Comparison of ENCODE assay signal across 12 mouse cellular contexts in the genomic region with DNA sequence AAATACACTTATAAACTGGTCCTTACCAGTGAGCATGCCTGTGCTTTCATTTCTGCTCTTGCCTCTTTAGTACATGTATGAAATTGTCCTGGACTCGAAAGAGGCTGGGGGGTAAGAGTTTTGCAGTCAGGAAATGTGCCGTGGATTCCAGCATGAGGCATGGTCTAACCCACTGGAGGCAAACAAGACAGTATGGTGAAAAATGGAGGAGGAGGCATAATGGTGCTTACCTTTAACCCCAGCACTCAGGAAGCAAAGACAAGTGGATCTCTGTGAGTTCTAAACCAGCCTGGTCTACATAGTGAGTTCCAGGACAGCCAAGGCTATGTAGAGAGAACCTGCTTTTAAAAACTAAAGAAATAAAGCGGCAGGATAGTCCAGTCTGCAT. TPM values are rescaled to one million over a fixed set of nuclear protein-coding genes. Genes with fewer than 3 reads are reported as not detected.
DNase-seq lines count a peak whose midpoint lies in the region; ATAC-seq and TF ChIP-seq lines count a peak whose summit lies in the region.
"Had no signal": no experiment of that assay in that cellular context is flagged by ENCODE, and none has a peak within 500 bp of the region (broad histone marks: within the 10 kb centered on the region; RNA-seq: fewer than 3 reads in every experiment).

No protein-coding gene starts in this region.

- peak overlapping the region; percentile 69 for H3K27ac ChIP-seq in cerebellum, adult 2 months (ENCODE audit: insufficient read depth, low read length)
- H3K27ac ChIP-seq in heart, embryonic 14.5 days (replicated peaks in 1 of 2; ENCODE audit: control insufficient read depth in 1 of 2, insufficient read depth in 1 of 2, low read depth in 2 of 2, low read length in 2 of 2), result peak overlapping the region; percentile 75 to 85
- H3K27ac ChIP-seq in limb, embryonic 12.5 days, result peak overlapping the region; percentile 32
- no peak overlapping the region for H3K27ac ChIP-seq in limb, embryonic 10.5 days
- H3K27ac ChIP-seq: hindbrain, embryonic 10.5 days; layer of hippocampus, adult 2 months had no signal

- 0 out of 2 replicates have a peak, but pooled peaks cover 2% of the 10 kb centered on the region for H3K9me3 ChIP-seq in heart, embryonic 14.5 days (ENCODE audit: control insufficient read depth, low read length)
- H3K9me3 ChIP-seq in limb, embryonic 12.5 days, result no peaks in the 10 kb centered on the region
- H3K9me3 ChIP-seq in limb, embryonic 10.5 days (replicated peaks), result no peaks in the 10 kb centered on the region
- H3K9me3 ChIP-seq: hindbrain, embryonic 10.5 days had no signal

- WGBS in cerebellum, adult 2 months, result 78% methylated on average over 3 of the region's 3 CpGs
- WGBS in heart, embryonic 14.5 days, result 42% methylated on average over 3 of the region's 3 CpGs
- 74% methylated on average over 3 of the region's 3 CpGs for WGBS in limb, embryonic 12.5 days
- 88% methylated on average over 3 of the region's 3 CpGs for WGBS in limb, embryonic 10.5 days

- no peaks in the 10 kb centered on the region for H3K27me3 ChIP-seq in cerebellum, adult 2 months (ENCODE audit: control insufficient read depth, insufficient read depth, low read length)
- H3K27me3 ChIP-seq in heart, embryonic 14.5 days (ENCODE audit: control insufficient read depth, insufficient read depth, low read length), result no peaks in the 10 kb centered on the region
- H3K27me3 ChIP-seq in limb, embryonic 12.5 days, result no peaks in the 10 kb centered on the region
- H3K27me3 ChIP-seq in limb, embryonic 10.5 days (ENCODE audit: low read depth, poor library complexity, severe bottlenecking), result no peaks in the 10 kb centered on the region

- no peaks in the 10 kb centered on the region for H3K36me3 ChIP-seq in heart, embryonic 14.5 days (ENCODE audit: control insufficient read depth, insufficient read depth, low read length)
- H3K36me3 ChIP-seq in limb, embryonic 12.5 days, result no peaks in the 10 kb centered on the region
- no peaks in the 10 kb centered on the region for H3K36me3 ChIP-seq in limb, embryonic 10.5 days
- H3K36me3 ChIP-seq: hindbrain, embryonic 10.5 days had no signal

- no peak for TF ChIP-seq POLR2A in cerebellum, adult 2 months (IDR thresholded peaks at IDR 0.05; ENCODE audit: borderline replicate concordance, insufficient read depth, low read length)

- no peak for DNase-seq in cerebellum, adult 2 months
- no peak for DNase-seq in cerebellum, adult 11-12 months
- no peak for DNase-seq in heart, adult 9 months (ENCODE audit: low spot score in 2 of 2)
- no peak for DNase-seq in limb, embryonic 10.5 days (ENCODE audit: low spot score)
- DNase-seq in right cerebral cortex, adult 18-20 months, result no peak
- DNase-seq: gastrocnemius, postnatal 25 days; midbrain, embryonic 14.5 days had no signal

- no peak overlapping the region for H3K9ac ChIP-seq in heart, embryonic 14.5 days (ENCODE audit: low read length)
- H3K9ac ChIP-seq in limb, embryonic 12.5 days (replicated peaks), result no peak overlapping the region

- no peak overlapping the region for H3K4me2 ChIP-seq in heart, embryonic 14.5 days (ENCODE audit: low read length)
- H3K4me2 ChIP-seq in limb, embryonic 12.5 days, result 0 out of 2 replicates have a peak overlapping the region, but pooled peaks have one; percentile 13

- no peak for ATAC-seq in heart, embryonic 14.5 days (ENCODE audit: insufficient number of reproducible peaks, insufficient read depth, low FRiP score, low read depth)
- no peak for ATAC-seq in limb, embryonic 12.5 days (ENCODE audit: insufficient number of reproducible peaks, insufficient read depth, low FRiP score, low TSS enrichment, low read depth)
- ATAC-seq in erythroid progenitor cell, adult 5-6 weeks (replicated peaks; ENCODE audit: low FRiP score, poor library complexity, severe bottlenecking), result 0 out of 2 replicates have a peak, but pooled peaks have one; percentile 2

- peaks cover 5% of the 10 kb centered on the region for H3K4me1 ChIP-seq in cerebellum, adult 2 months (ENCODE audit: control insufficient read depth, insufficient read depth, low read length)
- peaks cover 25 to 33% of the 10 kb centered on the region in 2 experiments for H3K4me1 ChIP-seq in heart, embryonic 14.5 days (ENCODE audit: control insufficient read depth in 2 of 2, insufficient read depth in 2 of 2, low read length in 2 of 2)
- peaks cover 16% of the 10 kb centered on the region for H3K4me1 ChIP-seq in limb, embryonic 12.5 days (replicated peaks)
- peaks cover 16% of the 10 kb centered on the region for H3K4me1 ChIP-seq in limb, embryonic 10.5 days
- H3K4me1 ChIP-seq: hindbrain, embryonic 10.5 days had no signal

- H3K4me3 ChIP-seq in cerebellum, adult 2 months (replicated peaks; ENCODE audit: insufficient read depth, low read depth, low read length), result no peak overlapping the region
- no peak overlapping the region for H3K4me3 ChIP-seq in heart, embryonic 14.5 days (ENCODE audit: control insufficient read depth in 1 of 2, insufficient read depth in 1 of 2, low read depth in 1 of 2, low read length in 2 of 2)
- H3K4me3 ChIP-seq in limb, embryonic 12.5 days (replicated peaks), result no peak overlapping the region
- no peak overlapping the region for H3K4me3 ChIP-seq in limb, embryonic 10.5 days
- H3K4me3 ChIP-seq: hindbrain, embryonic 10.5 days; layer of hippocampus, adult 2 months had no signal

- TF ChIP-seq CTCF in cerebellum, adult 2 months (IDR thresholded peaks at IDR 0.05; ENCODE audit: borderline replicate concordance, insufficient read depth, low read depth, low read length), result no peak

RNA-seq across cellular contexts. Expression of gene Usp24, which starts 33.9 kb away (rescaled TPM):
- 22.4 and 22.7 TPM in 2 replicates for polyA plus RNA-seq in cerebellum, adult 2 months (2012; rRNA removed)
- polyA plus RNA-seq in heart, embryonic 14.5 days (2014; fragmentation: Nextera tagmentation; extraction: Ambion mirVana), result 11.9 and 12.9 TPM in 2 replicates
- 11.2 and 12.4 TPM in 2 replicates for polyA plus RNA-seq in limb, embryonic 12.5 days (2016; fragmentation: Nextera tagmentation; extraction: Ambion mirVana)
- 7.3 and 7.4 TPM in 2 replicates for polyA plus RNA-seq in limb, embryonic 10.5 days (2016; fragmentation: Nextera tagmentation; extraction: Ambion mirVana)
- 13.0 and 32.7 TPM in 2 replicates for total RNA-seq in erythroid progenitor cell, adult 5-6 weeks (2015; ENCODE audit: low replicate concordance)
- 20.7 and 25.4 TPM in 2 replicates for total RNA-seq in erythroid progenitor cell, adult 5-6 weeks (2017; ENCODE audit: low replicate concordance)
